Mouse (Mus musculus): ENCODE results near the gene Gli2. TPM values are rescaled to one million over a fixed set of nuclear protein-coding genes. Genes with fewer than 3 reads are reported as not detected.

Gene Gli2
- polyA plus RNA-seq, 1 experiment from 2014 or later: 1.9 TPM

DNA sequence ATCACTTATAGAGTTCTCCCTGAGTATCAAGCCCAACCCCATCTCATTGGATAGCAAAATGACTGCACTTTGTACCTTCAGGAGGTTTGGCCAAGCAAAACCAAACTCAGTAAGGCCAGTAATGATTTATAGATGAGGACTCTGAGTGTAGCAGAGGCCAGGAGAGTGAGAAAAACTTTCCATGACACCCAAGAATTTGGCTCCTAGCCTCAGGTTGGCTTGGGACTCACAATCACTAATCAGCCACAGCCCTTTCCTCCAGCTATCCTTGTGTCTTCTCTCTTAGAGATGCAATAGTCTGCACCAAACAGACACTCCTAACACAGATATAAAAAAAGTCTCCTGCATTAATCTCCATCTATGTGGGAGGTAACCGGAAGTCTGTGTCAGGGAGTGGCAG is 31.1 kb downstream of the Gli2 start:
- no peak overlapping the region for H3K4me2 ChIP-seq
- H3K27ac ChIP-seq (replicated peaks): no peak overlapping the region
- 82% methylated on average over 1 of the region's 1 CpGs for WGBS
- H3K4me1 ChIP-seq (replicated peaks): peaks cover 32% of the 10 kb centered on the region
- no peaks in the 10 kb centered on the region for H3K27me3 ChIP-seq
- H3K9me3 ChIP-seq: no peaks in the 10 kb centered on the region
- ATAC-seq (ENCODE audit: low read depth): no peak
- H3K9ac ChIP-seq: no peak overlapping the region
- no peak overlapping the region for H3K4me3 ChIP-seq
- H3K36me3 ChIP-seq: no peaks in the 10 kb centered on the region

DNA sequence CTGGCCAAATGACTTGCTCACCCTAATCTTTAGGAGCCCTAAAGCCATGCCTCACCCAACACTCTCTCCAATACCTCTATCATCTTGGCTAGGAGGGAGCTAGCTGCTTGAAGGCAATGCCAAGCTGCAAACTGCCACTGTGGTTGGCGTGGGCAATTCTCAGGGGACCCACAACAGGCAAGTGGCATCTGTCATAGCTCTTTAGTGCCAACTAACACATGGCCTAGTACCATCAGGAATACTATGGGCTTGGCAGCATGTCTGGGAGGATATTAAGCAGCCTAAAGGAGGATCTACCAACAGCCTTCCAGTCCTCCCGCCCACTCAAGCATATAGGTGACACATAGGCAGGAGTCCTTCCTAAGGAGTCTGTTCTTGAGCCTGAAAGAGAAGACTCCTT is 33.3 kb downstream of the Gli2 start:
- Histone ChIP-seq H3K27me3 (no peaks in the 10 kb centered on the region), H3K4me1 (replicated peaks) (peaks cover 14% of the 10 kb centered on the region), H3K36me3 (no peaks in the 10 kb centered on the region), H3K9ac (no peak overlapping the region), H3K9me3 (no peaks in the 10 kb centered on the region), H3K4me3 (no peak overlapping the region), H3K4me2 (no peak overlapping the region), H3K27ac (replicated peaks) (no peak overlapping the region)
- ATAC-seq (ENCODE audit: low read depth): peak; percentile 37
- 60% methylated on average over 2 of the region's 2 CpGs for WGBS

DNA sequence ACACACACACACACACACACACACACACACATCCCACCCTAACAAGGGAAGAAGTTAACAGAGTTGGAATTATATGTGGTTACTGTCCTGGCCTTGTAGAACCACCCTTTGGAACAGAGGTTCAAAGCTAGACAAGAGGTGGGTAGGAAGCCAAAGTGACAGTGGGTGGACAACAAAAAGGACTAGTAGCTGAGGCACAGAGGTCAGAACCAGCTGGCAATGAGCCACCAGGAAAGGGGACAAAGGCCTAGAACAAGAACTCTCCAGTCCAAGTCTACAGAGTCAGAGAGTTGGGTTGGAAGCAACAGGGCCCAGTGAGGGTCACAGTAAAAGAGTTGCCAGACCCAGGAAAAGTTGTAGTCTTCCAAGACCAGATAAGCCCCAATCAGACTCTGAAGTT is 34.4 kb downstream of the Gli2 start:
- no peak for ATAC-seq (ENCODE audit: low read depth)
- Histone ChIP-seq H3K36me3 (no peaks in the 10 kb centered on the region), H3K9ac (no peak overlapping the region), H3K4me2 (no peak overlapping the region), H3K4me1 (replicated peaks) (peaks cover 14% of the 10 kb centered on the region), H3K9me3 (no peaks in the 10 kb centered on the region), H3K4me3 (no peak overlapping the region), H3K27ac (replicated peaks) (no peak overlapping the region), H3K27me3 (no peaks in the 10 kb centered on the region)

DNA sequence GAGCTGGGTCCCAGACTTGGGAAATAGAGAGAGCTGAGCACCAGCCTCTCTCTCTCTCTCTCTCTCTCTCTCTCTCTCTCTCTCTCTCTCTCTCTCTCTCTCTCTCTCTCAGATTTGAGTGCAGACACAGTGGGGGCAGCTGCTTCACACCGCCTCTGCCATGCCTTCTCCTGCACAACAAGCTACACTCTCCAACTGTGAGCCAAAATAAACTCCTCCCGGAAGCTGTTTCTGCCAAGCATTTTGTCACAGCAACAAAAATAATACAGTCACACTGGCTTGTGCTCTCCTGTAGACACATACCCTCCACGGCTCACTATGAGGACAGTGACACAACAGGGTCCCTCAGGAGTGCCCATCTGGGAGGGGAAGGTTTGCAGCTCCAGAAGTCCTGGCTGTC is 36.6 kb downstream of the Gli2 start:
- no peaks in the 10 kb centered on the region for H3K36me3 ChIP-seq
- WGBS: 70% methylated on average over 3 of the region's 3 CpGs

DNA sequence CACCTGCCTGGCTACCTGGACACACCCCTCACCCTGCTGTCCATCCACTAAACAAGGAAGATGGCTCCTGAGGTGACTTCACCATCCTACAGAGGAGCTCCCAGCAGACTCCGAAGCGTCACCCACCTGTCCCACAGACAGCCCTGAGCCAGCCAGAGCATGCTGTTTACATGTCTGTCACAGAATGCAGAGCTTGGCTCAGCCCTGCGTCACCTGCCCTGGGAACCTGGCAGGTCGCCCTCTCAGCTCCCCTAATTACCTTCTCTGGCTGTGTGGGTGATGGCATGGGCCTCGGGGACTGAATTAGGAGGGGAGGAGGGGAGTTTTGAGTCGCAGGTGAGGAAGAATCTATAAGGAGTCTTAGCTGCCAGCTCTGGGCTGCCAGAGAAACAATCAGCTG is 38.3 kb downstream of the Gli2 start:
- Histone ChIP-seq H3K9ac (no peak overlapping the region), H3K4me3 (no peak overlapping the region), H3K4me1 (replicated peaks) (peaks cover 5% of the 10 kb centered on the region), H3K4me2 (no peak overlapping the region), H3K27ac (replicated peaks) (no peak overlapping the region), H3K9me3 (no peaks in the 10 kb centered on the region), H3K27me3 (no peaks in the 10 kb centered on the region), H3K36me3 (no peaks in the 10 kb centered on the region)
- WGBS: 87% methylated on average over 6 of the region's 6 CpGs
- no peak for ATAC-seq (ENCODE audit: low read depth)

More for the DNA sequence above, 36.6 kb downstream of the Gli2 start:
- H3K9me3 ChIP-seq: no peaks in the 10 kb centered on the region
- H3K27me3 ChIP-seq: no peaks in the 10 kb centered on the region
- peaks cover 7% of the 10 kb centered on the region for H3K4me1 ChIP-seq (replicated peaks)
- H3K9ac ChIP-seq: no peak overlapping the region
- no peak overlapping the region for H3K4me3 ChIP-seq
- H3K4me2 ChIP-seq: no peak overlapping the region
- H3K27ac ChIP-seq (replicated peaks): no peak overlapping the region
- ATAC-seq (ENCODE audit: low read depth): no peak

DNA sequence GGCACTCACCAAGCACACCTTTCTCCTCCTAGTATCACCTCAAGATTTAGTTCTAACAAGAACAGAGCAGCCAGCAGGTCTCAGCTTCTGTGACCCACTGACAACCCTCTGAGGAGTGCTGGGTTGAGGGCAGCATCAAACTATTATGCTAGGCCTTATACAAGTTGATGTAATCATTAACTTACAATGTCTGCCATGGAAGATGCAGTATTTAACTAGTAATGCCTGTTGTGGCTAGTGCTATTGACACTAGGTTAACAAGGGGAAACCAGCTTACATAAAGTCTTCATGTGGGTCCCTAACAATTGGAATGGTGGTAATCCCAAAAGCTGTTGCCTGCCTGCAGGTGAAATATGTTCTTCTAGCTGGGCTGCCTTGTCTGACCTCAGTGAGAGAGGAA is 44.5 kb downstream of the Gli2 start:
- Histone ChIP-seq H3K4me3 (no peak overlapping the region), H3K27me3 (no peaks in the 10 kb centered on the region), H3K27ac (replicated peaks) (no peak overlapping the region), H3K4me2 (no peak overlapping the region), H3K9ac (no peak overlapping the region), H3K36me3 (no peaks in the 10 kb centered on the region), H3K4me1 (replicated peaks) (peaks cover 20% of the 10 kb centered on the region), H3K9me3 (no peaks in the 10 kb centered on the region)
- no peak for ATAC-seq (ENCODE audit: low read depth)

DNA sequence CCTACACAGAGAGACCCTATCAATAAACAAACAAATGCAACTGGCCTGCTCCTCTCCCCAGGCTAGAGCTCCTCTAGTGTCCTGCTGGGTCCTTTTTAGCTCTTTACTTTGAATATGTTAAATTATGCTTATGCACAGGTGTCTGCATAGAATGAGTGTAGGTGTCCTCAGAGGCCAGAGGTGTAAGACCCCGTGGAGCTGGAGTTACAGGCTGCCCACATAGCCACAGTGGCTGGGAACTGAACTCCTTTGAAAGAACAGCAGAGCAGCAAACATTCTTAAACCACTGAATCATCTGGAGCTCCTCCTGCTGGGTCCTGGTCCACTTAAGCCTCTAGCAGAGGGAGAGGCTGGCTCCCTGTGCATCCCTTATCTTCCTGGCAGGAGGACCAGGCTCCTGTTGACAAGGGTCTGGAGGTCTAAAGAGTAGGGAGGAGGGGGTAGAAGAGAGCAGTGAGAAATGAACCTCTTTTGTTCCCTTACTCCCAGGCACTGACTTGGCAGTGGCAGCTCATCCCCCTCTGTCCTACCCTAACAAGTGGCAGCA is 49.5 kb downstream of the Gli2 start:
- Histone ChIP-seq H3K27me3 (no peaks in the 10 kb centered on the region), H3K9me3 (no peaks in the 10 kb centered on the region), H3K36me3 (no peaks in the 10 kb centered on the region), H3K4me1 (replicated peaks) (peaks cover 35% of the 10 kb centered on the region), H3K4me2 (no peak overlapping the region), H3K9ac (no peak overlapping the region), H3K4me3 (no peak overlapping the region), H3K27ac (replicated peaks) (no peak overlapping the region)
- WGBS: 59% methylated on average over 1 of the region's 1 CpGs
- ATAC-seq (ENCODE audit: low read depth): no peak

DNA sequence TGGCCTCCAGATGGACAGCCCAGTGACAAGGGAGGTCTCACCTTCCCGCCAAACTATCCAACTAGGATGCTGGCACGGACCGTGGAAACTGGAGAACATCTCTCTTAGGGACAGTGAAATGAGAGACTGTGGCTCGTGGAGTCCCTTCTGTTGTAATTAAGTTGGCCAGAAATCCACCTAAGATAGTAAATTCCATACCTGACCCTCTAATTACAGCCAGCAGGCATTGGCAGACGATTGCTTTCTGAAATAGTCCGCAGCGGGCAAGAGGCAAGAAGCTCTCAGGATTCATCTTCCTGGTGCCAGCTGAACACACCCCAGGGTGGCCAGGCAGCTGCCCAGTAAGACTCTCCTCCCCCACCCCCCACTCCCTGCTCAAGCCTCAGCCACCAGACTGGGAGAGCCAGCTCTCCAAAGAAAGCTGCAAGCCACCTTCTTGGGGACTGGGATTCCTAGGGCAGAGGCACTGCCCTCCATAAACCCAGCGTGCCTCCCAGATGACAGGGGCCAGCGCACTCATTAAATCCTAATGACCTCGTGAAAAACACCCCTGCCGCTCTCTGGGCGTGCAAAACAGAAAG is 51.9 kb downstream of the Gli2 start:
- Histone ChIP-seq H3K4me2 (0 out of 2 replicates have a peak overlapping the region, but pooled peaks have one; percentile 4), H3K9ac (no peak overlapping the region), H3K27ac (replicated peaks) (no peak overlapping the region), H3K9me3 (no peaks in the 10 kb centered on the region), H3K4me3 (no peak overlapping the region), H3K4me1 (replicated peaks) (peaks cover 27% of the 10 kb centered on the region), H3K27me3 (no peaks in the 10 kb centered on the region), H3K36me3 (no peaks in the 10 kb centered on the region)
- 20% methylated on average over 12 of the region's 12 CpGs for WGBS
- ATAC-seq (ENCODE audit: low read depth): no peak

DNA sequence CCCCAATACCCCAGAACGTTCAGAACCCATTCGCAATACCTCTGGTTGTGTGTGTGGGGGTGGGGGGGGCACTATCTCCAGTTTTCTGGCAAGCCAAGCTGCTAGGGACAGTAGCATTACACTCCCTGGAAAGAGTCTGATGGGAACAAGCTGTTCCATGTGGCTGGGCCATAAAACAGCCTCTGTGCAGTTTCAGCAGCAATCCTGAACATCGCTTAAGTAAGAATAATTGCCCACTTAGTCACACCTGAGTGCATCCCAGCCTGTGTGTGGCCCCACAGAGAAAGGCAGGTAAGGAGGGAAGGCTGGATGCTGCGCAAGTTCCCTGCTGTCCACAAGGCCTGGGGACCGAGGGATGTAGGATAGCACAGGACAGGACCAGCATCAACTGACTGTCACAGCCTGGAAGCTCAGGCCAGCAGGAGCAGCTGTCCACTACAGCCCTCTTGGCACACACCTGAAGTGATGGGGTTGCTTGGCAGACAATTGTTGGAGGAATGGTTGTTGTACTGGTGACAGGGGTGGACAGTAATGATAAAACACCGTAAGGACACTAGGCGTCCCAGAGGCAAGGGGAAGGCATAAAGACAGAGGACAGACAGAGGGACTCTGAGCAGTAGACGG is 58.8 kb downstream of the Gli2 start:
- WGBS: 81% methylated on average over 8 of the region's 8 CpGs
- Histone ChIP-seq H3K9me3 (no peaks in the 10 kb centered on the region), H3K27me3 (no peaks in the 10 kb centered on the region), H3K36me3 (no peaks in the 10 kb centered on the region), H3K4me2 (no peak overlapping the region), H3K9ac (no peak overlapping the region), H3K27ac (replicated peaks) (no peak overlapping the region), H3K4me3 (no peak overlapping the region), H3K4me1 (replicated peaks) (peaks cover 18% of the 10 kb centered on the region)
- ATAC-seq (ENCODE audit: low read depth): peak; percentile 46

DNA sequence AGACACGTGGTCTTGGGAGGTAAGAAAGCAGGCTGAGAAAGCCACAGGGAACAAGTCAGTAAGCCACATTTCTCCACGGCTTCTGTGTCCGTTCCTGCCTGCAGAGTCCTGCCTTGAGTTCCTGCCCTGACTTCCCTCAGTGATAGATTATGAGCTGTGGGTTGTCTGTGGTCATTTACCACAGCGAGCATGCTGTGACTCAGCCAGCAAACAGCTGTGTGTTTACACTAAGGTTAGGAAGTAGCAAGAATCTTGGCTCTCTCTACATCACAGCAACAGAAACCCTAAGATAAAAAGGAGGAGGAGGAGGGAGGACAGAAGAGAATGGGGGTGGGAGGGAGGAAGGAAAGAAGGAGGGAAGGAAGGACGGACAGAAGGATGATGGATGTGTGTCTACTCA is 59.6 kb downstream of the Gli2 start:
- Histone ChIP-seq H3K9ac (no peak overlapping the region), H3K9me3 (no peaks in the 10 kb centered on the region), H3K36me3 (no peaks in the 10 kb centered on the region), H3K4me3 (no peak overlapping the region), H3K4me2 (no peak overlapping the region), H3K27me3 (no peaks in the 10 kb centered on the region), H3K27ac (replicated peaks) (no peak overlapping the region), H3K4me1 (replicated peaks) (peaks cover 18% of the 10 kb centered on the region)
- no peak for ATAC-seq (ENCODE audit: low read depth)
- 75% methylated on average over 5 of the region's 5 CpGs for WGBS

DNA sequence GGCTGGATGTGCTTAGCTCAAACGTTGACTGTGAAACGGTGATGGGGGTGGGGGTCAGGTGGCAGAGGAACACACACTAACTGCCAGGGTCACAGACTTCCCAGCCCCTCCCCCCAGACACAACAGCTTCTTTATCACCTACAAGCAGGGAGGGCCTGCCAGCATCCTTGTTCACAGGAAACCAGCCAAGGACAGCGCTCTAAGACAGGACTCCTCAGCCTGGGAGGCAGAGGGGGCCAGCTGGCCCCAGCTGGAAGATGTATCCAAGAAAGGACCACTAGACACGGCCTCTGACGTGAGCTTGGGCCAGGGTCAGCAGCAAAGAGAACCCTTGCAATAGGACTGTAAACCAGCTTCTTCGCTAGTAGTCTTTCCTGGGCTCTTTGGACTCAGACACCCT is 65.1 kb downstream of the Gli2 start:
- Histone ChIP-seq H3K4me3 (no peak overlapping the region), H3K9me3 (no peaks in the 10 kb centered on the region), H3K27ac (replicated peaks) (no peak overlapping the region), H3K36me3 (no peaks in the 10 kb centered on the region), H3K4me1 (replicated peaks) (peaks cover 44% of the 10 kb centered on the region), H3K9ac (no peak overlapping the region), H3K27me3 (0 out of 2 replicates have a peak, but pooled peaks cover 8% of the 10 kb centered on the region), H3K4me2 (no peak overlapping the region)
- no peak for ATAC-seq (ENCODE audit: low read depth)
- WGBS: 82% methylated on average over 6 of the region's 6 CpGs

DNA sequence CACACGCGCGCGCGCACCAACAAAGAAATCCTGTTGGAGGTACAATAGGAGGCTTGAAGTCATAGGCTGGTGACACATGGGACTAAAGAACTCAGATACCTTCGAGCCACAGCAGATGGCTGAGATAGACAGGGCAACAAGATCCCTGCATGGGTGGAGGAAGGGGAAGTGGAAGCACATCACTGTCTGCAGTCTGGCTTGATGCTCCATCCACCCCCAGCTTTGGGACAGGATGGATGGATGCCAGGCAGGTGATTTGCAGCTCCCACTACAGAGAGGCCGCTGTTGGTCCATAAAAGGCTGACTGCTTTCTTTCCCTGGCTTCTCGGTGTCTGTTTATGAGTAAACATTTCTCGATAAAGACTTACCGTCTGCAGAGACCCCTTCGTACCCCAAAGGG is 65.9 kb downstream of the Gli2 start:
- H3K4me3 ChIP-seq: no peak overlapping the region
- WGBS: 74% methylated on average over 11 of the region's 11 CpGs
- H3K27ac ChIP-seq (replicated peaks): 0 out of 2 replicates have a peak overlapping the region, but pooled peaks have one; percentile 5
- 0 out of 2 replicates have a peak, but pooled peaks cover 8% of the 10 kb centered on the region for H3K27me3 ChIP-seq
- no peak for ATAC-seq (ENCODE audit: low read depth)
- no peaks in the 10 kb centered on the region for H3K9me3 ChIP-seq
- no peak overlapping the region for H3K4me2 ChIP-seq
- H3K36me3 ChIP-seq: no peaks in the 10 kb centered on the region
- peaks cover 52% of the 10 kb centered on the region for H3K4me1 ChIP-seq (replicated peaks)
- H3K9ac ChIP-seq: no peak overlapping the region

DNA sequence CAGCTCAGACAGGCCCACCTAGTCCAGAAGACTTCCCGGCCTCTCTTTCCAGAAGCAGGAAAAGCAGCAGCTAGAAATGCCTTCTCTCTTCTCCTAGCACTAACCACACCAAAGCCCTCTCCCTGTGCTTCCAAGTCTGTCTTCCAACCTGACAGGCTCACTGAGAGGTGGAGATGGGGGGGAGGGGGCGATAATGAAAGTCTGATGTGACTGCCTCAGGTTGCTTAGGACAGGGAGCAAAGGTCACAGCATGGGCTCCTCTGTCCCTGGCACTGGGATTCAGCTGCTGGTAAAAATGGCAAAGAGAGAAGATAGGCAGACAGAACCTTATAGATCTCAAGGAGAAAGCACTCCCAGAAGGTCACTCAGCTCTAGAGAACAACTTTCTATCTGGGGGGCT is 70.0 kb downstream of the Gli2 start:
- WGBS: 33% methylated on average over 2 of the region's 2 CpGs

More for the DNA sequence above, 70.0 kb downstream of the Gli2 start:
- H3K9ac ChIP-seq: no peak overlapping the region
- H3K27ac ChIP-seq (replicated peaks): peak overlapping the region; percentile 67; the same call in 1 of the 2 replicates
- H3K4me1 ChIP-seq (replicated peaks): peaks cover 65% of the 10 kb centered on the region
- no peak overlapping the region for H3K4me3 ChIP-seq
- peaks cover 8% of the 10 kb centered on the region; the same call in 1 of the 2 replicates for H3K27me3 ChIP-seq
- no peaks in the 10 kb centered on the region for H3K36me3 ChIP-seq
- no peak for ATAC-seq (ENCODE audit: low read depth)
- no peak overlapping the region for H3K4me2 ChIP-seq
- no peaks in the 10 kb centered on the region for H3K9me3 ChIP-seq
